Mouse (Mus musculus): ENCODE results near the gene Plpp7. TPM values are rescaled to one million over a fixed set of nuclear protein-coding genes. Genes with fewer than 3 reads are reported as not detected.

Plpp7 gene
- total and polyA plus RNA-seq, 3 experiments, result 0.25 TPM; not detected in 2

- Histone ChIP-seq H3K79me2 (replicated peaks; ENCODE audit: control insufficient read depth, extremely low read depth, insufficient read depth, poor library complexity, severe bottlenecking) (no peaks in the 10 kb centered on the region), H3K27me3 (replicated peaks) (peaks cover 56% of the 10 kb centered on the region), H3K36me3 (replicated peaks in 1 of 2; ENCODE audit: control insufficient read depth in 1 of 2, insufficient read depth in 1 of 2, low read length in 1 of 2) (no peaks in the 10 kb centered on the region), H3K4me1 (ENCODE audit: control insufficient read depth in 1 of 2, insufficient read depth in 2 of 2) (peaks cover 0 to 6% of the 10 kb centered on the region in 2 experiments; a peak in 1 of 4 replicates), H3K27ac (ENCODE audit: insufficient read depth, low read depth) (no peak overlapping the region), H3K4me3 (replicated peaks in 1 of 3; ENCODE audit: low read depth in 2 of 3, low read length in 2 of 3, poor library complexity in 1 of 3) (no peak overlapping the region), H3K9me3 (replicated peaks; ENCODE audit: low read length) (peaks cover 14% of the 10 kb centered on the region), H3K4me2 (ENCODE audit: insufficient read depth, low read depth, poor library complexity, severe bottlenecking) (no peak overlapping the region), H3K9ac (ENCODE audit: insufficient read depth, low read depth) (no peak overlapping the region)
- dilution Hi-C loops (cut with MboI; ENCODE audit: extremely low pct_ligation_motif_present, extremely low pct_unique_long_range_greater_than_20kb, low sequenced_read_pairs) (no loop called here), in situ Hi-C loops (cut with MboI; ENCODE audit: low pct_ligation_motif_present, low pct_unique_long_range_greater_than_20kb, low sequenced_read_pairs) (no loop called here)
- no peak for TF ChIP-seq MAX (IDR thresholded peaks at IDR 0.05; ENCODE audit: low read length)
- no peak for TF ChIP-seq IRF4 (IDR thresholded peaks at IDR 0.05; ENCODE audit: low read depth, low read length)
- no peak for TF ChIP-seq MEF2A (IDR thresholded peaks at IDR 0.05; ENCODE audit: borderline replicate concordance, low read depth, low read length)
- no peak for TF ChIP-seq ETS1 (conservative IDR thresholded peaks at IDR 0.05; ENCODE audit: low read depth, low read length)
- TF ChIP-seq MAFK (IDR thresholded peaks at IDR 0.05; ENCODE audit: insufficient replicate concordance, low read length), result no peak
- TF ChIP-seq EP300 (IDR thresholded peaks at IDR 0.05; ENCODE audit: low read length), result no peak
- no peak for TF ChIP-seq ELF1 (IDR thresholded peaks at IDR 0.05; ENCODE audit: low read depth, low read length)
- no peak for TF ChIP-seq NELFE (IDR thresholded peaks at IDR 0.05; ENCODE audit: low read depth, low read length)
- TF ChIP-seq UBTF (IDR thresholded peaks at IDR 0.05; ENCODE audit: low read depth, low read length), result no peak
- no peak for TF ChIP-seq PAX5 (IDR thresholded peaks at IDR 0.05; ENCODE audit: low read length)
- no peak for DNase-seq (ENCODE audit: extremely low read depth)
Measured at GRCm38 (mm10) chr2:32087606-32088005, 7.7 kb upstream of the Plpp7 start.

DNA sequence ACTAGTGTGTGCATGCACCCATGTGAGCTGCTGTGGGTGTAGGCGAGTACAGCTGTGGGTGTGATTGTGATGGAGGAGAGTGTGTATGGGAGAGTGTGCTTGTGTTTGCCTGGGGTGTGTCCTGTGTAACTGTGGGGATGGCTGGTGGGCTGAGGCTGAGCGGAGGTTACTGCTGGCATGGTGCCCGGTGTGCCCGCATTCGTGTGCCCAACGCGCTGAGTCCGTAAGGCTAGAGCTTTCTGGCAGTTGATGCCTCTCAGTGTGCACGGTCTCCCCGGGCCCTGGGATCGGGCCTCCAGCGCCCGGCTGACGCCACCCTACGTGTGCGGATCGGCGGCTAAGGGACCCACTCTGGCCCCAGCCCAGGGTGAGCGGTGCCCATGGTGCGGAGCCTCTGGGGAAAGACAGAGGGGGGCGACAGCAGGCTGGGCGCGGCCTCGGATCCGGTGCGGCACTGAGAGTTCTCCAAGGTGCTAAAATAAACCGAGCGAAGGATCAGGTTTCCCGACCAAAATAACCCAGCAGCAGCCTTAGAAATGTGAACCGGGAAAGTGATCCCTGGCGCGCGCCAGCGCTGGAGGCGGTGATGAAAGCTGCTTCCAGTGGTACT lies 6.9 kb upstream of the Plpp7 start:
- no peaks in the 10 kb centered on the region for H3K79me2 ChIP-seq (replicated peaks; ENCODE audit: control insufficient read depth, extremely low read depth, insufficient read depth, poor library complexity, severe bottlenecking)
- no peak overlapping the region for H3K4me2 ChIP-seq (ENCODE audit: insufficient read depth, low read depth, poor library complexity, severe bottlenecking)
- H3K4me1 ChIP-seq (ENCODE audit: control insufficient read depth in 1 of 2, insufficient read depth in 2 of 2), result peaks cover 0 to 5% of the 10 kb centered on the region in 2 experiments; a peak in 1 of 4 replicates
- H3K27me3 ChIP-seq (replicated peaks), result peaks cover 59% of the 10 kb centered on the region
- TF ChIP-seq NELFE (IDR thresholded peaks at IDR 0.05; ENCODE audit: low read depth, low read length) (no peak), ETS1 (conservative IDR thresholded peaks at IDR 0.05; ENCODE audit: low read depth, low read length) (no peak), NRF1 (IDR thresholded peaks at IDR 0.05; ENCODE audit: low read depth, low read length) (no peak), ZC3H11A (IDR thresholded peaks at IDR 0.05; ENCODE audit: low read depth, low read length) (no peak), PAX5 (IDR thresholded peaks at IDR 0.05; ENCODE audit: low read length) (no peak), TCF12 (IDR thresholded peaks at IDR 0.05; ENCODE audit: low read depth, low read length) (no peak), CHD1 (IDR thresholded peaks at IDR 0.05; ENCODE audit: low read depth, low read length) (no peak), UBTF (IDR thresholded peaks at IDR 0.05; ENCODE audit: low read depth, low read length) (no peak), ZMIZ1 (IDR thresholded peaks at IDR 0.05; ENCODE audit: low read depth, low read length) (no peak), MYC (IDR thresholded peaks at IDR 0.05; ENCODE audit: low read depth, low read length) (no peak), EP300 (IDR thresholded peaks at IDR 0.05; ENCODE audit: low read length) (no peak)
- dilution Hi-C loops (cut with MboI; ENCODE audit: extremely low pct_ligation_motif_present, extremely low pct_unique_long_range_greater_than_20kb, low sequenced_read_pairs) (no loop called here), in situ Hi-C loops (cut with MboI; ENCODE audit: low pct_ligation_motif_present, low pct_unique_long_range_greater_than_20kb, low sequenced_read_pairs) (no loop called here)
- H3K36me3 ChIP-seq (replicated peaks in 1 of 2; ENCODE audit: control insufficient read depth in 1 of 2, insufficient read depth in 1 of 2, low read length in 1 of 2), result no peaks in the 10 kb centered on the region
- H3K4me3 ChIP-seq (replicated peaks in 1 of 3; ENCODE audit: low read depth in 2 of 3, low read length in 2 of 3, poor library complexity in 1 of 3), result no peak overlapping the region
- no peak overlapping the region for H3K27ac ChIP-seq (ENCODE audit: insufficient read depth, low read depth)
- no peak for DNase-seq (ENCODE audit: extremely low read depth)
- peaks cover 10% of the 10 kb centered on the region for H3K9me3 ChIP-seq (replicated peaks; ENCODE audit: low read length)
- H3K9ac ChIP-seq (ENCODE audit: insufficient read depth, low read depth), result no peak overlapping the region

All from CH12.LX (cell line).